Mouse (Mus musculus) lung, postnatal 14 days (tissue): Measurements from ENCODE around the gene Nek8.

ENCODE experiments used
- DNase-seq: peaks from one replicate; pipeline ENCODE4 v3.0.0; 2021

Gene Nek8

DNA sequence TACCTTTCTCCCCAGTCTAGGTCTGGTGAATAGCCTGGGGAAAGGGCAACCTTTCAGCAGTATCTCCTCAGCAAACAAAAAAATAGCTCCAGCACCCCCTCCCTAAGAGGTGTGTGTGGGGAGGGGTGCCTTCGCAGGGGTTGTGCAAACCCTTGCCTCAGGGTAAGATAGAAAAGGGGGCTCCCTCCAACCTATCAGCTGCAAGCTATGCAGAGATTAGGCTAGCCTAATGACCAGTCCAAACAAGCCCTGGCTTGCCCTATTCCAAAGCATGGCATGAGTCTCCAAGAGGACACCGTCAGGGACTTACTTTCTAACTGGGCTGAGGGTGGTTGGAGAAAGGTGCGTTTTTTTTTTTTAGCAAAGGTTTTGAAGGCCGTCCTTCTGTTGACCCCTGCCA, 10.3 kb downstream of the Nek8 start:
- no peak for DNase-seq

GRCm38 (mm10) chr11:78165761-78166109, 10.7 kb downstream of the Nek8 start:
- DNase-seq, result peak; percentile 68

- peak; percentile 88 for DNase-seq
These were observed 11.3 kb downstream of the Nek8 start, which contains the start of gene Traf4 for GRCm38 (mm10) chr11:78164924-78165760. Gene Traf4 (minus strand): TSS chr11:78165589.

GRCm38 (mm10) chr11:78164604-78164923, 11.9 kb downstream of the Nek8 start:
- no peak for DNase-seq

- DNase-seq, result peak; percentile 36
These were observed 12.5 kb downstream of the Nek8 start for GRCm38 (mm10) chr11:78163681-78164603.

GRCm38 (mm10) chr11:78163045-78163444, 13.4 kb downstream of the Nek8 start:
- no peak for DNase-seq

DNA sequence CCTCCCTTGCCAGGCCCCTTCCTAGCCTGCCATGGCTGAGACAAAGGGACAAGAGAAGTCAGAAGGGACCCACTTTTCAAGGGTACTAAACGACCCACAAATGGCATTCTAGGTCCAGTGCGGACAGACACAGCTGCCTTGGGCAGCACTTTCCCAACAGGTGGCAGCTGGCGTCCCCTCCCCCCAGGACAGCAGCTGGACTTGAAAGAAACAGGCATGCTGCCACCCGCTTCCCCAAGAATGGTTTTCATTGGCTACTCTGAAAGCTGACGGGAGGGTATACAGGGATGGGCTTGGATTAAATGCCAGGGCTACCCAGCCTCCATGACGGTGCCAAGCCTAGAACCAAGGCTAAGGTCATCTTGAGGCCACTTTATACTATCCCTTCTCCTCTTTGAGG, 14.0 kb downstream of the Nek8 start:
- DNase-seq, result no peak

GRCm38 (mm10) chr11:78161968-78162367, 14.5 kb downstream of the Nek8 start:
- DNase-seq, result no peak

DNA sequence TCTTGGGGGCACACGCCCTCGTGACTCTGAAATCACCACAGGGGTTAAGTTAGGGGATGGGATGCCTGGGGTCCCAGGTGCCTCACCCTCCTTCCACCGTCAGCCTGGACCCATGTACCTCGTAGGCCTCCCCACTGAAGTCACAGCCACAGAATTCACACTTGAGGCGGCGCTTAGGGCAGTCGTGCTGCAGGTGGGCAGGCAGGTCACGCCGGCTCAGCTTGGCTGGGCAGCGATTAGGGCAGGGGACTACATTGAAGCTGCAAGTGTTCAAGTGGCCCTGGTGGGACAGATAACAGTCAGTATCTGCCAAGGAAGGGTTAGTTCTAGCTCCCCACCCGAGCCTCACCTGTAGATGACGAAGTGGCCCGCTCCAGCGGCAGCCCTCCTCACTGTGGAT, 15.3 kb downstream of the Nek8 start:
- DNase-seq, result no peak

GRCm38 (mm10) chr11:78160675-78161074, 15.8 kb downstream of the Nek8 start:
- no peak for DNase-seq

DNA sequence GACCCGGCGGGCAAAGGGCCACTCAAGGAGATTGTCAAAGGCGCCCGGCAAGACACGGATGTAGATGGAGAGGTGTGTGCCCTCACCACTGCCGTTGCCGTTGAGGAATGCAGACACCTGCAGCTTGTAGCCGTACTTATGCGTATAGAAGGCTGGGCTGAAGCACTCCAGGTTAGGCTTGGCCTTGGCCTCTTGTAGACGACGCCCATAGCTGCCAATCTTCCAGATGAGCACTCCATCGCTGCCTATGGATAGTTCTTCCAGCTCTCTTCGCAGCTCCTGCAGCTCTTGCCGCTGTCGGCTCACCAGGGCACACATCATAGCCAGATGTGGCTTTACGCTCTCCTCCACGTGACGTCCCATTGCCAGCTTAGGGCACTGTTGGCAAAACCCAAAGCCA, 16.3 kb downstream of the Nek8 start:
- no peak for DNase-seq

- no peak for DNase-seq
These were observed 16.9 kb downstream of the Nek8 start for GRCm38 (mm10) chr11:78159557-78159956.

- peak; percentile 86 for DNase-seq
These were observed 17.4 kb downstream of the Nek8 start for GRCm38 (mm10) chr11:78159096-78159495.

- no peak for DNase-seq
These were observed 20.2 kb downstream of the Nek8 start for GRCm38 (mm10) chr11:78156156-78156699.

GRCm38 (mm10) chr11:78155674-78156073, 20.8 kb downstream of the Nek8 start:
- DNase-seq, result no peak

DNA sequence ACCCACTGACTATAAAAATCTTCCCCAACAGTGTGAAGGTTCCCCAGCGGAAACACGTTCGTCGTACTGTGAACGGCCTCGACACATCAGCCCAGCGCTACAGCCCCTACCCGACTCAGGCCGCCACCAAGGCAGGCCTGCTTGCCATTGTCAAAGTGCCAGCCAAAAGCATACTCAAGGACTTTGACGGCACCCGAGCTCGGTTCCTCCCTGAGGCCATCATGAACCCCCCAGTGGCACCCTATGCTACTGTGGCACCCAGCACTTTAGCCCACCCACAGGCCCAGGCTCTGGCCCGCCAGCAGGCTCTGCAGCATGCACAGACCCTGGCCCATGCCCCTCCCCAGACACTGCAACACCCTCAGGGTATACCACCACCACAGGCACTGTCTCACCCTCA, 22.7 kb downstream of the Nek8 start:
- no peak for DNase-seq

DNA sequence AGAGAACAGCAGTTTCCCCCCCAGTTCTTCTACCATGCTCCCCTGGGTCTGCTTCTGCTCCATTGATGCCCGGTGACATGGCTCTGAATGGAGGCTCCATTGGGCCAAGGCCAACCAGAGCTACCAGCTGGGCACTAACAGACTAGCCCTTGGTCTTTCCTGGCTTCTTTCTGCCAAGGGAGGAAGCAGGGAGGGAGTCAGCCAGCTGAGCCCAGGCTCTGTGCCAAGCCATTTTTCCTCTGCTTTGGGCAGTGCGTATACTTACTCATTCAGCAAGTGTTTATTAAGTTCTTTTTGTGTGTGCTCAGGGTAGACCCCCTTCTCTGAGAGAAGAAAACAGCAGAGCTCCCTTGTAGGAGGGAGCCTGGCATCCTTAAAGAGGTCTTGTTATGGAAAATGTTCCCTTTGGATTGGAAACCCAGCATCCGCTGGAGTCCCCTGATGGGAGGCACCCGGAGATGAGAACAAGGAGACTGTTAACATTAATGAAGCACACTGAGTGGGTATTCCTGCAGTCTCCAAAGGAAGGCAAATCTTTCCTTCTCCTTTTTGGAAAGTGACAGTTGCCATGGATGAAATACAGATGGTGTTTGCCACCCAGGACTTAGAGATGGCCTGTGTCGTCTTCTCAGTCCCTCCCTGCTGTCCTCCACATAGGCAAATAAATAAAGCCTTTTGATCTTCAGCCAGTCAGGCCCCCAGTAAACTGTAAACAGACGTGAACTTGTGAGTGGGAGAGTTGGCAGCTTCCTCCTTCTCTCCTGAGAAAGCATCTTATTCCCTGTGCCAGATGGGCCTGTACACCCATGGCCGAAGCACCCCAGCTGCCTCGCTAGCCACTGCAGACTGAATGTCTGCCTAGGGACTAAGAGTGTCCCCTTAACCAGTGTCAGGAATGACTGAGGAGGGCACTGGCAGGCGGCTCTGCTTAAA, 23.9 kb downstream of the Nek8 start:
- DNase-seq, result peak; percentile 81

GRCm38 (mm10) chr11:78151161-78151560, 25.3 kb downstream of the Nek8 start:
- DNase-seq, result peak; percentile 41

DNA sequence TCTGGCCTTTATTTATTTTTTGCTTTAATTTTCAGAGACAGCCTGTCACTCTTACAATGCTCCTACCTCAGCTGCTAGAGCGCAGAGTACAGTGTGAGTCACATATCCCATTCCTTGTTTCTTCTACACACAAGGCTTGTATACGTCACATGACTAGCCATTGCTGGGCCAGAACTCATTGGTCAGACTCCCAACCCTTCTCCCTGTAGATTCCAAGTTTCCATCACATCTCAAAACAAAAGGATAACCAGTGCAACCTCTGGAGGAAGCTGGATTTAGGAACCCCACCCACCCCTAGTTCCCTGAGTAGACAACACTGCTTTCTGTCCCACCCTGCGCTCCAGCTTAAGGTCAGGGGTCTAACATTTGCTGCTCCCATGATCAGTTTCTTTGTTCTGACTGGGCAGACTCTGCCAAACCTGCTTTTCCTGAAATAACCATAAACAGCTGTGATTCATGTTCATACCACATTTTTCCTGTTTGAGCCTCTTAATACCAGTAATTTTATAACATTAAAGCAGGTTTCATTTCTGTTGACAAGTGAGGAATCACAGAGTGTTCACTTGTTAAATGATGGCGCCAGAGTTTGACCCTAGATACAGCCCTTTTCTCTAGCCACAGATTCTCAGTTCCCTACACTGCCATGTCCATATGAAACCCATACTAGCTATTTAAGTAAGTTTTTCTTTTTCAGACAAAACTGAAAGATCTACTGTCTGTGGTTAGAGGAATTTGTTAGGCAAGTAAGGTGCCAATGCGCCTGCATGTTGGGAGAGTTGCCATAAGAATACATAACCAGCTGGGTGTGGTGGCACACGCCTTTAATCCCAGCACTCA, 29.6 kb downstream of the Nek8 start:
- DNase-seq, result no peak

GRCm38 (mm10) chr11:78146168-78146567, 30.3 kb downstream of the Nek8 start:
- no peak for DNase-seq

DNA sequence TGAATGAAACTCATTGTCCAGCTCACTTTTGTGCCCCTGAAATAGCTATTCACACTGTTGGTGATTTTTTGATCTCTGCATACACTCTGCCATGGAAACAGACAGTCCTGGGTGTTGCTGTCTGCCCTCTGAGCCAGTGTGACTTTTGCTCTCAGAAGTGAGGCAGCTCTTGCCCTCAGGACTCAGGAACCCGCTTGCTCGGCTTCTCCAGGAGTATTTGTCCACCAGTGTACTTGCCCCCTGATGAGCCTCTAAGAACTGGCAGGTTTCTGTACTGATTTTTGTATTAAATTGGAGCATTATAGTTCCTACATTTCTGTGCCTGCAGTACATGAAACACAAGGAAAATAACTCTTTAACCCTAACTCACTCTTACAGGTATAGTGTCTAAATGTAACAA, 33.0 kb downstream of the Nek8 start:
- DNase-seq, result no peak

- no peak for DNase-seq
These were observed 35.8 kb downstream of the Nek8 start for GRCm38 (mm10) chr11:78140665-78141064.
